Mouse (Mus musculus): ENCODE results near the gene Enam.

- no peak for TF ChIP-seq CHD2 (IDR thresholded peaks at IDR 0.05; ENCODE audit: low read length)
- no peak for TF ChIP-seq USF1 (IDR thresholded peaks at IDR 0.05; ENCODE audit: low read depth, low read length)
- no peak for TF ChIP-seq ETS1 (conservative IDR thresholded peaks at IDR 0.05; ENCODE audit: low read depth, low read length)
- TF ChIP-seq EP300 (IDR thresholded peaks at IDR 0.05; ENCODE audit: low read length): no peak
- TF ChIP-seq KAT2A (IDR thresholded peaks at IDR 0.05; ENCODE audit: insufficient replicate concordance, low read length): no peak
- TF ChIP-seq CTCF (conservative IDR thresholded peaks at IDR 0.05 in 1 of 2, IDR thresholded peaks at IDR 0.05 in 1 of 2; ENCODE audit: low read depth in 2 of 2, low read length in 2 of 2): no peak
- TF ChIP-seq POLR2A (IDR thresholded peaks at IDR 0.05; ENCODE audit: low read depth, low read length): no peak
- no peak for TF ChIP-seq ZNF384 (IDR thresholded peaks at IDR 0.05; ENCODE audit: low read depth, low read length)
- TF ChIP-seq BHLHE40 (IDR thresholded peaks at IDR 0.05; ENCODE audit: low read depth, low read length): no peak
- TF ChIP-seq MEF2A (IDR thresholded peaks at IDR 0.05; ENCODE audit: borderline replicate concordance, low read depth, low read length): no peak
- TF ChIP-seq MYC (IDR thresholded peaks at IDR 0.05; ENCODE audit: low read depth, low read length): no peak
Observed at GRCm38 (mm10) chr5:88487675-88488074, at the start of gene Enam.
